Mouse (Mus musculus): ENCODE measurements around the gene Pard3. TPM values are rescaled to one million over a fixed set of nuclear protein-coding genes. Genes with fewer than 3 reads are reported as not detected.

Pard3 gene
- polyA plus RNA-seq, 1 experiment from 2014 or later = 14.5 TPM

DNA sequence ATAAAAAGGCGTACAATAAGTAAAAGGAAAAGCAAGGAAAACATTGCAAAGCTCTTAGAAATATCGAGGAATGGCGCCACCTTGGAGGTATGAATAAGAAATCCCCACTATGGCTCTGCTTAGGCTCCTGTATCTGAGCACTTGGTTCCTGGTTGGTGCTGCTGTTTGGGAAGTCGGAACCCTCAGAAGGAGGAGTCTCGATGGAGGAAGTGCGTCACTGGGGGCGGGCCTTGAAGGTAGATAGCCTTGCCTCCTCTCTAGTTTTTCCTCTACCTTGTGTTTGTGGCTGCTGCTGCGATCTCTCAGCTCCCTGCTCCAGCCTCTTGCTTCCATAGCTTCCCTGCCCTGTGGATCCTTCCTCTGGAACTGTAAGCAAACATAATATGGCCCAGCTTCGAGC, 515.7 kb downstream of the Pard3 start:
- Histone ChIP-seq H3K9me3 (ENCODE audit: control insufficient read depth, low read length) (no peaks in the 10 kb centered on the region), H3K36me3 (ENCODE audit: control insufficient read depth, insufficient read depth, low read length) (no peaks in the 10 kb centered on the region), H3K4me1 (replicated peaks; ENCODE audit: control insufficient read depth, insufficient read depth, low read length) (no peaks in the 10 kb centered on the region), H3K27ac (ENCODE audit: low read depth, low read length) (no peak overlapping the region), H3K27me3 (replicated peaks; ENCODE audit: control insufficient read depth, insufficient read depth, low read length) (no peaks in the 10 kb centered on the region), H3K4me2 (no peak overlapping the region), H3K9ac (ENCODE audit: low read depth, low read length) (no peak overlapping the region), H3K4me3 (ENCODE audit: low read depth, low read length) (no peak overlapping the region)
- no peak for DNase-seq (ENCODE audit: low spot score)
- 82% methylated on average over 9 of the region's 9 CpGs for WGBS
- no peak for ATAC-seq (replicated peaks; ENCODE audit: low FRiP score)

DNA sequence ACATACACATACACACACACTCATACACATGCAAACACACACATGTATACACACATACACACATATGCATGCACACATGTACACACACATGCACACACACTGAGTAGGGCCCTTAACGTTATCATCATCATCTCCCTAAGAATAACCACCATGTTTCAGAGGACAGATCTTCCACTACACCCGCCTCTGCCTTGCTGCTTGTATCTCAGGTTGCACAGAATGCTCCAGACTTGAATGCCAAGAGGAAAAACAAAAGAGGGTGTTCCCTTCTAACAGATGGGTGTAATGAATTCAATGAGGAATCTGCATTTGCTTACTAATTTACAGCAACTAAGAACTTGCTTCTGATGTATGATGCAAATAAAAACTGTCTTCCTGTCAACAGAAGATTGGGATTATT, 519.7 kb downstream of the Pard3 start:
- Histone ChIP-seq H3K4me3 (ENCODE audit: low read depth, low read length) (no peak overlapping the region), H3K27ac (ENCODE audit: low read depth, low read length) (no peak overlapping the region), H3K4me2 (no peak overlapping the region), H3K9me3 (ENCODE audit: control insufficient read depth, low read length) (no peaks in the 10 kb centered on the region), H3K36me3 (ENCODE audit: control insufficient read depth, insufficient read depth, low read length) (no peaks in the 10 kb centered on the region), H3K9ac (ENCODE audit: low read depth, low read length) (no peak overlapping the region), H3K27me3 (replicated peaks; ENCODE audit: control insufficient read depth, insufficient read depth, low read length) (no peaks in the 10 kb centered on the region), H3K4me1 (replicated peaks; ENCODE audit: control insufficient read depth, insufficient read depth, low read length) (no peaks in the 10 kb centered on the region)
- WGBS = 76% methylated on average over 2 of the region's 2 CpGs
- DNase-seq (ENCODE audit: low spot score) (no peak), ATAC-seq (replicated peaks; ENCODE audit: low FRiP score) (no peak)

DNA sequence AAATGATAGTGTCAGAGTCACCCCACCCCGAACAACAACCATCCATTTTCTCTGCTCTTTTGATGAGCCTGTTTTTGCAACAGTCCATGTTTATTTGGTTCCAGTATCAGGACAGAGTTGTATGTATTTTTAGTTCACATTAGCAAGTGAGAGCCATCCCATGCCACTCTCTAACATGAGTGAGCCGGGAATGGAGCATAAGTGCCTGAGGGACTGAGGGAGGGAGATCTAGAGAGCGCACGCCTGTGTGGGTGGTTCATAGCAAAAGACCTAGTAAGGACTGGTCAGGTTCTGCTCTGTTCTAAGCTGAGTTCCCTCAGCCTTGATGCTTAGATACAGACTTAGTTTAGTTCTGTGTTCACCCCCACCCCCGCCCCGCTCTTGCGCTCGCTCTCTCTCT, 521.9 kb downstream of the Pard3 start:
- DNase-seq (ENCODE audit: low spot score) (no peak), ATAC-seq (replicated peaks; ENCODE audit: low FRiP score) (no peak)
- Histone ChIP-seq H3K4me3 (ENCODE audit: low read depth, low read length) (no peak overlapping the region), H3K9ac (ENCODE audit: low read depth, low read length) (no peak overlapping the region), H3K27ac (ENCODE audit: low read depth, low read length) (no peak overlapping the region), H3K9me3 (ENCODE audit: control insufficient read depth, low read length) (no peaks in the 10 kb centered on the region), H3K36me3 (ENCODE audit: control insufficient read depth, insufficient read depth, low read length) (no peaks in the 10 kb centered on the region), H3K4me2 (no peak overlapping the region), H3K27me3 (replicated peaks; ENCODE audit: control insufficient read depth, insufficient read depth, low read length) (no peaks in the 10 kb centered on the region), H3K4me1 (replicated peaks; ENCODE audit: control insufficient read depth, insufficient read depth, low read length) (no peaks in the 10 kb centered on the region)
- 88% methylated on average over 8 of the region's 8 CpGs for WGBS

DNA sequence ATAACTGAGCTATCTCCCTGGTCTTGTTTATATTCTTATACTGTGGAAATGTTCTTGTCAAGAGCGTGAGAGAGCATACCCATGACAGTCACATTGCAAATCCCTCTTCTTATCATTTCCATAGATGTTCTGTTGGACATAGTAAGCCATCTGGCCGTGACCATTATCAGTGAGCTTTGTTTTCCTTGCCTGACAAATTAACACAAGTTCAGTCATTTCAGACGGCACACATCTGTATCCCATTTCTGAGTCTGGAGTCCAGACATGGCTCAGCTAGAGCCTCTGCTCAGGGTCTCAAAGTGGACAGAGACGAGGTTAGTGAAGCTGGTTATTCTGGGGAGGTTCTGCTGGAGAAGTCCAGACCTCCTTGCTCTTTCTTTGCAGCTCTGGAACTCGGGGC, 523.0 kb downstream of the Pard3 start:
- H3K36me3 ChIP-seq (ENCODE audit: control insufficient read depth, insufficient read depth, low read length) = no peaks in the 10 kb centered on the region
- no peak overlapping the region for H3K4me2 ChIP-seq
- no peak overlapping the region for H3K4me3 ChIP-seq (ENCODE audit: low read depth, low read length)
- H3K4me1 ChIP-seq (replicated peaks; ENCODE audit: control insufficient read depth, insufficient read depth, low read length) = no peaks in the 10 kb centered on the region
- 43% methylated on average over 5 of the region's 5 CpGs for WGBS
- no peak overlapping the region for H3K9ac ChIP-seq (ENCODE audit: low read depth, low read length)
- no peak for ATAC-seq (replicated peaks; ENCODE audit: low FRiP score)
- no peak overlapping the region for H3K27ac ChIP-seq (ENCODE audit: low read depth, low read length)
- H3K27me3 ChIP-seq (replicated peaks; ENCODE audit: control insufficient read depth, insufficient read depth, low read length) = no peaks in the 10 kb centered on the region
- no peaks in the 10 kb centered on the region for H3K9me3 ChIP-seq (ENCODE audit: control insufficient read depth, low read length)
- no peak for DNase-seq (ENCODE audit: low spot score)

DNA sequence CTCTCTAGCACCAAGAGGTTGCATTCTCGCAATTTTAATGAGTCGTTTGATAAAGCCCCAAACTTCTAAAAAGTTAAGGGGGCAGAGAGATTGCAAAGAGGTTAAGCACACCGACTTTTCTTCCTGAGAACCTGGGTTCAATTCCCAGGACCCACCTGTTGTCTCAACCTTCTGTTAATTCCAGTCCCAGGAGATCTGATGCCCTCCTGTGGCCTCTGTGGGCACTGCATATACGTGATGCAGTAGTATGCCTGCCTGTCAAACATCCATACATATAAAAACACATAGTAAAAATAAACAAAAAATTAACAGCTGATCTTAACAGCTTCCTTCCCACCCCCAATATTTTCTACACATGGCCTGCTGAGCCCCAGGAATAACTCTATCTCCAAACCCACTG, 524.6 kb downstream of the Pard3 start:
- DNase-seq (ENCODE audit: low spot score) (no peak), ATAC-seq (replicated peaks; ENCODE audit: low FRiP score) (no peak)
- no peaks in the 10 kb centered on the region for H3K9me3 ChIP-seq (ENCODE audit: control insufficient read depth, low read length)
- H3K27me3 ChIP-seq (replicated peaks; ENCODE audit: control insufficient read depth, insufficient read depth, low read length) = no peaks in the 10 kb centered on the region
- H3K4me1 ChIP-seq (replicated peaks; ENCODE audit: control insufficient read depth, insufficient read depth, low read length) = no peaks in the 10 kb centered on the region
- H3K9ac ChIP-seq (ENCODE audit: low read depth, low read length) = no peak overlapping the region
- no peak overlapping the region for H3K27ac ChIP-seq (ENCODE audit: low read depth, low read length)
- no peak overlapping the region for H3K4me2 ChIP-seq
- WGBS = 73% methylated on average over 4 of the region's 4 CpGs
- H3K36me3 ChIP-seq (ENCODE audit: control insufficient read depth, insufficient read depth, low read length) = no peaks in the 10 kb centered on the region
- no peak overlapping the region for H3K4me3 ChIP-seq (ENCODE audit: low read depth, low read length)

DNA sequence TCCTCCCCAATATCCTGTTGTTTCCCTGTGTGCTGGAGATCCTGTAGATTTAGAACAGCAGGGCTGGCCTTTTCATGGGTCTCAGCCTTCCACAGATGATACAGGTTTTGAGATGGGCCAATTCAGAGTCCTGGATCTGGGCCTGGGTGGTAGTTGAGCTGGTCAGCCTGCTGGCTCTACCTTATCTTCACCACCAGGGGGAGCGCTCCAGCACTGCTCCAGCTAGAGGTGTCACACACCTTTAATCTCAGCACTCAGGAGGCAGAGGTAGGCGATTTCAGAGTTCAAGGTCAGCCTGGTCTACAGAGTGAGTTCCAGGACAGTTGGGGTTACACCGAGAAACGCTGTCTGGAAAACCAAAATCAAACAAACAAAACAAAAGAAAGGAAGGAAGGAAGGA, 525.6 kb downstream of the Pard3 start:
- WGBS = 36% methylated on average over 4 of the region's 4 CpGs

DNA sequence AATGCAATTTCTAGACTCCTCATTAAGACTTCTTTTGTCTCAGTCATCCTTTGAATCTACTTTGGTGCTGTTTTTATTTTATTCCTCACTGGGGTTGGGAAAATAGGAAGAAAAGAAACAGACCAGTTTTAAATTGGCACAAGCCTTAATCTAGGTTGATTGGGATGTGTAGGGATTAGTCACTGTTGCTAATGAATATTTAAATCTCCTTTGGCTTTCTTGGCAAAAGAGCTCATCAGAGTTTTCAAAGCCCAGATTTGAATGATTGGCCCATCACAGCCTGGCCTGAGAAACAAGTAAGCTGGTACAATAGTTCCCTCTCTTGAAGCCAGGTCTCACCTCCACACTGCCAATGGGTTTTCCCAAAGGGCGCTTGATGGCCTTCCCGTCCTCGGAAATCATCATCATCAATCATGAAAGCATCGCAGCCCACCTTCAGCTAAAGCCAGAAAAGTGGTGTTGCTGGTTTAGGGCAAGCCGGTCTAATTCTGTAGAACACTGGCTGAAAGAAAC, 527.0 kb downstream of the Pard3 start:
- Histone ChIP-seq H3K4me2 (no peak overlapping the region), H3K27ac (ENCODE audit: low read depth, low read length) (no peak overlapping the region), H3K4me3 (ENCODE audit: low read depth, low read length) (no peak overlapping the region), H3K36me3 (ENCODE audit: control insufficient read depth, insufficient read depth, low read length) (no peaks in the 10 kb centered on the region), H3K9ac (ENCODE audit: low read depth, low read length) (no peak overlapping the region), H3K4me1 (replicated peaks; ENCODE audit: control insufficient read depth, insufficient read depth, low read length) (no peaks in the 10 kb centered on the region), H3K9me3 (ENCODE audit: control insufficient read depth, low read length) (no peaks in the 10 kb centered on the region), H3K27me3 (replicated peaks; ENCODE audit: control insufficient read depth, insufficient read depth, low read length) (no peaks in the 10 kb centered on the region)
- no peak for ATAC-seq (replicated peaks; ENCODE audit: low FRiP score)
- no peak for DNase-seq (ENCODE audit: low spot score)
- 77% methylated on average over 5 of the region's 5 CpGs for WGBS

More for the DNA sequence above, 525.6 kb downstream of the Pard3 start:
- H3K4me2 ChIP-seq = no peak overlapping the region
- H3K27me3 ChIP-seq (replicated peaks; ENCODE audit: control insufficient read depth, insufficient read depth, low read length) = no peaks in the 10 kb centered on the region
- H3K9ac ChIP-seq (ENCODE audit: low read depth, low read length) = no peak overlapping the region
- H3K36me3 ChIP-seq (ENCODE audit: control insufficient read depth, insufficient read depth, low read length) = no peaks in the 10 kb centered on the region
- no peak overlapping the region for H3K27ac ChIP-seq (ENCODE audit: low read depth, low read length)
- ATAC-seq (replicated peaks; ENCODE audit: low FRiP score) = peak; percentile 54
- no peak overlapping the region for H3K4me3 ChIP-seq (ENCODE audit: low read depth, low read length)
- DNase-seq (ENCODE audit: low spot score) = no peak
- H3K9me3 ChIP-seq (ENCODE audit: control insufficient read depth, low read length) = no peaks in the 10 kb centered on the region
- no peaks in the 10 kb centered on the region for H3K4me1 ChIP-seq (replicated peaks; ENCODE audit: control insufficient read depth, insufficient read depth, low read length)

DNA sequence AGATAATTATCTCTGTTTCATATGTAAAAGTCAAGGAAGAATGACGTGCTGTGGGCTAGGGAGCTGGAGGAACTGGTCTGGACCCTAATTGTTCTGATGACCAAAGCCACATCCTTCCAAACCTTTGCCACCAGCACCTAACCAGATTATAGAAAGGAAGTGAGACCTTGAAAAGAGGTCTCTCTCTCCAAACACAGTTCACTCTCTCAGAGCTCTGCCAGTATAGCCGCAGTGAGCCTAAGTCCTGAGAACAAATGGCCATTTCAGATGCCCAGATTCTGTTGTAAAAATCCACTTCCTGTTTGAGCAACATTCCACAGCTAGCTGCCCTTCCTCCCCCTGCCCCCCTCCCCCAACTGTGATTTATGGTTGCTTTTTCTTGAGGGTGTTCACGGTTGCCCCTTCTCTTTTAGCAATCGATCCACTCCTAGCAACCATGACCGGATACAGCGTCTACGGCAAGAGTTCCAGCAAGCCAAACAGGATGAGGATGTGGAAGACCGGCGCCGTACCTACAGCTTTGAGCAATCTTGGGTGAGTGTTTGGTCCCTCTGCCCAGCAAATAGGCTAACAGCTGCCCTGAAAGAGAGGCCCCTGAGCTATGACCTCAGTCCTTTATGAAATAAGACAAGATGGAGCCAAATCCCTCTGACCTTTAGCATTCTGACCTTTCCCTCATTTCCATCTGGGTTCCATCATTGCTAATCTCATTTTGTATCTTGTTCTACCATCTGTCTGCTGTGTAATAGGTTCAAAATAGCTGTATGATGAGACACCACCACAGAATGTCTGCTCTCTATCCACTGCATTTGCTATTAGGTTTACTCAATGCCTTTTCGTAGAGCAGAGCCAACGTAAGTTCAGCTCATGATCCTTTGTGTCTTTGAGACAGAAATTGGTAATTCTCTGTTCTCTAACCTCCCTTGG, 529.2 kb downstream of the Pard3 start:
- no peak for DNase-seq (ENCODE audit: low spot score)
- WGBS = 70% methylated on average over 12 of the region's 12 CpGs
- no peaks in the 10 kb centered on the region for H3K4me1 ChIP-seq (replicated peaks; ENCODE audit: control insufficient read depth, insufficient read depth, low read length)
- H3K27ac ChIP-seq (ENCODE audit: low read depth, low read length) = no peak overlapping the region
- H3K36me3 ChIP-seq (ENCODE audit: control insufficient read depth, insufficient read depth, low read length) = no peaks in the 10 kb centered on the region
- H3K4me3 ChIP-seq (ENCODE audit: low read depth, low read length) = no peak overlapping the region
- ATAC-seq (replicated peaks; ENCODE audit: low FRiP score) = no peak
- no peak overlapping the region for H3K4me2 ChIP-seq
- no peaks in the 10 kb centered on the region for H3K27me3 ChIP-seq (replicated peaks; ENCODE audit: control insufficient read depth, insufficient read depth, low read length)
- no peak overlapping the region for H3K9ac ChIP-seq (ENCODE audit: low read depth, low read length)
- H3K9me3 ChIP-seq (ENCODE audit: control insufficient read depth, low read length) = no peaks in the 10 kb centered on the region

DNA sequence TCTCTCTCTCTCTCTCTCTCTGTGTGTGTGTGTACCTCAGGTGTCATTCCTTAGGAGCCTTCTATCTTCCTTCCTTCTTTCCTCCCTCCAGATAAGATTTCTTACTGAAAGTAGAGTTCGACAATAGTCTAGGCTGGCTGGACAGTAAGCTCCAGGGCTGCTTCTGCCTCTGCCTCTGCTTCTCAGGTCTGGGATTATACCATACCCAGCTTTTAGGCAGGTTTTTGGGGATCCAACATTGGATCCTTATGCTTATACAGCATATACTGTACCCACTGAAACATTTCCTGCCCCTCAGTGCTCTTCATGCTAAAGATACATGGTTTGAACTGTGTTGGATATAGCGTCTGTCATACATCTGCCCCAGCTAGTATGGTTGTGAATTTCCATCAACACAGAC, 536.9 kb downstream of the Pard3 start:
- H3K4me1 ChIP-seq (replicated peaks; ENCODE audit: control insufficient read depth, insufficient read depth, low read length) = no peaks in the 10 kb centered on the region
- 85% methylated on average over 2 of the region's 2 CpGs for WGBS
- H3K4me2 ChIP-seq = no peak overlapping the region

More for the DNA sequence above, 536.9 kb downstream of the Pard3 start:
- H3K9ac ChIP-seq (ENCODE audit: low read depth, low read length) = no peak overlapping the region
- ATAC-seq (replicated peaks; ENCODE audit: low FRiP score) (no peak), DNase-seq (ENCODE audit: low spot score) (no peak)
- no peak overlapping the region for H3K4me3 ChIP-seq (ENCODE audit: low read depth, low read length)
- H3K27ac ChIP-seq (ENCODE audit: low read depth, low read length) = no peak overlapping the region
- no peaks in the 10 kb centered on the region for H3K36me3 ChIP-seq (ENCODE audit: control insufficient read depth, insufficient read depth, low read length)
- no peaks in the 10 kb centered on the region for H3K27me3 ChIP-seq (replicated peaks; ENCODE audit: control insufficient read depth, insufficient read depth, low read length)
- no peaks in the 10 kb centered on the region for H3K9me3 ChIP-seq (ENCODE audit: control insufficient read depth, low read length)
